Mouse (Mus musculus) kidney, embryonic 14.5 days (tissue): ENCODE results near the gene Dennd1a. TPM values are rescaled to one million over a fixed set of nuclear protein-coding genes. Genes with fewer than 3 reads are reported as not detected.

Source experiments
- ATAC-seq: fragments of 200-750 bp; cut with Nextera tagmentation; 2 replicates; pipeline ENCODE4 v1.8.0; 2017; ENCODE audit warnings: moderate number of reproducible peaks, mild to moderate bottlenecking, moderate TSS enrichment, moderate library complexity; ENCODE audit not compliant: low FRiP score, low TSS enrichment
- H3K27ac ChIP-seq: fragments of 300-500 bp; sonication (generic); 2 replicates; pipeline ENCODE4 v1.5.1; 2014; ENCODE audit warnings: low read depth, mild to moderate bottlenecking, low read length, moderate library complexity, mixed read lengths
- H3K27me3 ChIP-seq: fragments of 300-500 bp; sonication (generic); 2 replicates; pipeline ENCODE4 v1.6.1; 2014; ENCODE audit warnings: mild to moderate bottlenecking, low read length; ENCODE audit not compliant: control insufficient read depth, insufficient read depth
- H3K36me3 ChIP-seq: fragments of 300-500 bp; sonication (generic); 2 replicates; pipeline ENCODE4 v1.6.1; 2014; ENCODE audit warnings: low read length, mixed read lengths; ENCODE audit not compliant: control insufficient read depth, insufficient read depth
- H3K4me1 ChIP-seq: fragments of 300-500 bp; sonication (generic); 2 replicates; pipeline ENCODE4 v1.6.1; 2014; ENCODE audit warnings: low read length, mixed read lengths; ENCODE audit not compliant: control insufficient read depth, insufficient read depth
- H3K4me2 ChIP-seq: fragments of 300-500 bp; sonication (generic); replicated peaks from 2 replicates; pipeline ENCODE4 v1.6.1; 2014; ENCODE audit warnings: low read depth, mild to moderate bottlenecking, low read length
- H3K4me3 ChIP-seq: fragments of 300-500 bp; sonication (generic); 2 replicates; pipeline ENCODE4 v1.5.1; 2014; ENCODE audit warnings: mild to moderate bottlenecking, low read length
- H3K9ac ChIP-seq: fragments of 300-500 bp; sonication (generic); 2 replicates; pipeline ENCODE4 v1.6.1; 2014; ENCODE audit warnings: low read depth, mild to moderate bottlenecking, low read length, moderate library complexity
- H3K9me3 ChIP-seq: fragments of 300-500 bp; sonication (generic); 2 replicates; pipeline ENCODE4 v1.6.1; 2016; ENCODE audit warnings: low read length; ENCODE audit not compliant: control insufficient read depth
- WGBS: fragments of 180-500 bp; shearing (Covaris S2); extraction: QIAGEN DNeasy Blood & Tissue Kit; methylation state at CpG from one replicate; pipeline ENCODE4 v1.1.7; 2014; 5-methylcytosine and 5-hydroxymethylcytosine counted together
- polyA plus RNA-seq: library from polyadenylated mRNA; unstranded; fragments of >200 nt; fragmentation: Nextera tagmentation; extraction: Ambion mirVana; gene quantifications from 2 replicates; pipeline ENCODE4 v1.2.1, GENCODE M21; 2014

Gene Dennd1a
- polyA plus RNA-seq, 1 experiment from 2014 or later, result 12.6 TPM

GRCm38 (mm10) chr2:38045286-38045685 lies 241.9 kb downstream of the Dennd1a start:
- WGBS, result 94% methylated on average over 4 of the region's 4 CpGs
- no peaks in the 10 kb centered on the region for H3K27me3 ChIP-seq
- H3K4me3 ChIP-seq, result no peak overlapping the region
- H3K4me1 ChIP-seq, result 0 out of 2 replicates have a peak, but pooled peaks cover 3% of the 10 kb centered on the region
- no peak overlapping the region for H3K9ac ChIP-seq
- no peaks in the 10 kb centered on the region for H3K36me3 ChIP-seq
- H3K9me3 ChIP-seq, result no peaks in the 10 kb centered on the region
- no peak overlapping the region for H3K4me2 ChIP-seq
- no peak for ATAC-seq
- H3K27ac ChIP-seq, result no peak overlapping the region

GRCm38 (mm10) chr2:38040845-38041244 lies 246.3 kb downstream of the Dennd1a start:
- peak; percentile 94 for ATAC-seq
- no peaks in the 10 kb centered on the region for H3K27me3 ChIP-seq
- 0 out of 2 replicates have a peak, but pooled peaks cover 3% of the 10 kb centered on the region for H3K4me1 ChIP-seq
- no peak overlapping the region for H3K4me3 ChIP-seq
- H3K4me2 ChIP-seq, result no peak overlapping the region
- 29% methylated on average over 3 of the region's 3 CpGs for WGBS
- no peaks in the 10 kb centered on the region for H3K9me3 ChIP-seq
- H3K36me3 ChIP-seq, result no peaks in the 10 kb centered on the region
- no peak overlapping the region for H3K27ac ChIP-seq
- H3K9ac ChIP-seq, result no peak overlapping the region

GRCm38 (mm10) chr2:38039621-38040020 lies 247.6 kb downstream of the Dennd1a start:
- 94% methylated on average over 1 of the region's 1 CpGs for WGBS
- Histone ChIP-seq H3K9ac (no peak overlapping the region), H3K4me3 (no peak overlapping the region), H3K27me3 (no peaks in the 10 kb centered on the region), H3K9me3 (no peaks in the 10 kb centered on the region), H3K27ac (no peak overlapping the region), H3K36me3 (no peaks in the 10 kb centered on the region), H3K4me1 (0 out of 2 replicates have a peak, but pooled peaks cover 3% of the 10 kb centered on the region), H3K4me2 (no peak overlapping the region)
- no peak for ATAC-seq

GRCm38 (mm10) chr2:38028317-38028716 lies 258.9 kb downstream of the Dennd1a start:
- WGBS, result 90% methylated on average over 3 of the region's 3 CpGs

GRCm38 (mm10) chr2:38025615-38026014 lies 261.6 kb downstream of the Dennd1a start:
- Histone ChIP-seq H3K36me3 (no peaks in the 10 kb centered on the region), H3K4me2 (no peak overlapping the region), H3K4me3 (no peak overlapping the region), H3K27me3 (no peaks in the 10 kb centered on the region), H3K9ac (no peak overlapping the region), H3K4me1 (no peaks in the 10 kb centered on the region), H3K27ac (no peak overlapping the region), H3K9me3 (no peaks in the 10 kb centered on the region)
- ATAC-seq, result no peak
- 56% methylated on average over 6 of the region's 6 CpGs for WGBS

More at GRCm38 (mm10) chr2:38028317-38028716, 258.9 kb downstream of the Dennd1a start:
- Histone ChIP-seq H3K4me3 (no peak overlapping the region), H3K27ac (no peak overlapping the region), H3K36me3 (no peaks in the 10 kb centered on the region), H3K9me3 (no peaks in the 10 kb centered on the region), H3K4me2 (no peak overlapping the region), H3K9ac (no peak overlapping the region), H3K4me1 (no peaks in the 10 kb centered on the region), H3K27me3 (no peaks in the 10 kb centered on the region)
- no peak for ATAC-seq

GRCm38 (mm10) chr2:38023741-38024130 lies 263.5 kb downstream of the Dennd1a start:
- Histone ChIP-seq H3K4me2 (no peak overlapping the region), H3K4me1 (no peaks in the 10 kb centered on the region), H3K9ac (no peak overlapping the region), H3K4me3 (no peak overlapping the region), H3K36me3 (no peaks in the 10 kb centered on the region), H3K27me3 (no peaks in the 10 kb centered on the region), H3K9me3 (no peaks in the 10 kb centered on the region), H3K27ac (no peak overlapping the region)
- WGBS, result 79% methylated on average over 4 of the region's 4 CpGs
- ATAC-seq, result no peak

- no peaks in the 10 kb centered on the region for H3K9me3 ChIP-seq
- ATAC-seq, result no peak
- H3K27me3 ChIP-seq, result no peaks in the 10 kb centered on the region
- H3K27ac ChIP-seq, result no peak overlapping the region
- H3K36me3 ChIP-seq, result no peaks in the 10 kb centered on the region
- H3K4me1 ChIP-seq, result no peaks in the 10 kb centered on the region
- H3K9ac ChIP-seq, result no peak overlapping the region
- no peak overlapping the region for H3K4me3 ChIP-seq
- no peak overlapping the region for H3K4me2 ChIP-seq
- WGBS, result 69% methylated on average over 9 of the region's 9 CpGs
These were observed 264.0 kb downstream of the Dennd1a start for GRCm38 (mm10) chr2:38023054-38023740.

GRCm38 (mm10) chr2:38021166-38021565 lies 266.0 kb downstream of the Dennd1a start:
- Histone ChIP-seq H3K9ac (no peak overlapping the region), H3K27ac (no peak overlapping the region), H3K27me3 (no peaks in the 10 kb centered on the region), H3K4me1 (no peaks in the 10 kb centered on the region), H3K4me2 (no peak overlapping the region), H3K4me3 (no peak overlapping the region), H3K9me3 (no peaks in the 10 kb centered on the region), H3K36me3 (no peaks in the 10 kb centered on the region)
- ATAC-seq, result no peak
- 94% methylated on average over 9 of the region's 9 CpGs for WGBS

GRCm38 (mm10) chr2:38014702-38015101 lies 272.5 kb downstream of the Dennd1a start:
- no peaks in the 10 kb centered on the region for H3K9me3 ChIP-seq
- no peak overlapping the region for H3K4me3 ChIP-seq
- H3K4me2 ChIP-seq, result no peak overlapping the region
- H3K27me3 ChIP-seq, result no peaks in the 10 kb centered on the region
- no peak overlapping the region for H3K27ac ChIP-seq
- H3K4me1 ChIP-seq, result no peaks in the 10 kb centered on the region
- H3K9ac ChIP-seq, result no peak overlapping the region
- WGBS, result 73% methylated on average over 1 of the region's 1 CpGs
- ATAC-seq, result no peak
- H3K36me3 ChIP-seq, result no peaks in the 10 kb centered on the region
